Mouse (Mus musculus): Measurements from ENCODE around the gene Tbcc. TPM values are rescaled to one million over a fixed set of nuclear protein-coding genes. Genes with fewer than 3 reads are reported as not detected.
"Not testable (repeated sequence)": the region's sequence is repeated elsewhere in the genome, so short reads cannot be mapped to it uniquely, and the experiment has no call there.

Tbcc gene
- total RNA-seq (2021): 10 to 100 TPM; 20.9 to 21.9 TPM
- long read RNA-seq, experiment 1, transcript Tbcc-201 (1 exons, 1,164 nt): major isoform, 115 of 115 reads
- long read RNA-seq, experiment 1, partial matches to known transcripts: 0 of 115 reads
- long read RNA-seq, experiment 1, other reads (novel, unspliced or antisense): 0 of 115 reads
- long read RNA-seq, experiment 2, transcript Tbcc-201 (1 exons, 1,164 nt): major isoform, 38 of 38 reads
- long read RNA-seq, experiment 2, partial matches to known transcripts: 0 of 38 reads
- long read RNA-seq, experiment 2, other reads (novel, unspliced or antisense): 0 of 38 reads

DNA sequence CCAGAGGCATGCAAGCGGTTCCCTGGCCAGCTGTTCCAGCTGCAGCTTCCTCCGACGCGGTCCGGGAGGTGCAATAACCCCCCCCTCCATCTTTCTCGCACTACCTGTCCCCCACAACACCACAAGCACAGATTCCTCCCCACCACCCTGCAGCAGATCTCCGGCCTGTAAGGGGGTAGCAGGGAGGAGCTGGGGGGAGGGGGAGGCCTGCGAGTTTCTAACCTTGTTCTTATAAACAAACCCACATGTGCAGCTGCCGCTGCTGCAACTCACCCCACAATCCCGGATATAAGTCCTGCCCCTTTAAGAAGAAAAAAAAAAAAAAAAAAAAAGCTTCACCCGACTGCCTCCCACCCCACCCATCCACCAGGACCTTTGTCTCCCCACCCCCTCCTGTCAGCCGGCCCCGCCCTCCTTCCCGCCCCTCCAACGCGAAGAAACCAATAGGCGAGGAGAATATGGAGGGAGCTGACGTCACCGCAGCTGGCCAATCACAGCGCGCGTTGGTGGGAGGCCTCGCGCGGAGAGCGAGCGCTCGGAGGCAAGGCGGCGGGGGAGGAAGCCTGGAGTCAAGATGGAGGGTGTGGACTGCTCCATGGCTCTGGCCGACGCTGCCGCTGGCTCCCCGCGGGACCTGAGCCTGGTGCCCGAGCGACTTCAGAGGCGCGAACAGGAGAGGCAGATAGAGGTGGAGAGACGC, at the start of gene Tbcc:
TSS of gene Tbcc (plus strand) at position 569 of the 700 bp plus-strand sequence.
- peak; percentile 98 for DNase-seq

DNA sequence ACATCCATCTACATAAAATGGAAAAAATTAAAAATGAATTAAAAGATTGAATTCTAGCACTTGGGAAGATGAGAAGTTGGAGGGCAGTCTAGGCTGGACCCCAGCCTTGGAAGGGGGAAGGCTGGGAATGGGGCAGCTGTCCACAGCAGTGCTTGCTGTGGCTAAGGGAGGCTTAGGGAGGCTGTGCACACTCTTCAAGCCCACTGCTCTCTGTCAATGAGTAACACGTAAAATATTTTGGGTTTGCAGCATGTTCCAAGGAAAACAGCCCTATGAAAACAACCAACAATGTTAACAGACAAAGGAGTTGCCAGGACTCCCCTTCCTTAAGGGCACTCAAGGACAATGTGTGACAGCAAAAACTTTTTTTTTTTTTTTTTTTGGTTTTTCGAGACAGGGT, 47.5 kb upstream of the Tbcc start:
- DNase-seq: no peak

DNA sequence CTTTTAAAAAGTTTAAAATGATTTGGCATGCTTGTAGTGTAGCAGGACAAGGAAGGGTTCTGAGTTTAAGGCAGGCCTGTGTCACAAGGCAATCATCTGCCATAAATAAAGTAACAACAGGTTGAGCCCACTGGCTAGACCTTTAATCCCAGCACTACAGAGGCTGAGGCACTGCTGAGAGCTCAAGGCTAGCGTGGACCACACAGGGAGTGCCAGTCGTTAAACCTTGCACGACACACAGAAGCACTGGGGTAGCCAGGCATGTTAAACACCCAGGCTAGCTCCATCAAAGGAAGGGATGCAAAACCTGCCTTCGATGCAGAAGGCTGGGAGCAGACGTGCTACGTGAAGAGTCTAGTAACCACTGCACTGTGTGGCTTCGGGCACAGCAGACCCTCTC, 46.8 kb upstream of the Tbcc start:
- DNase-seq: no peak

GRCm38 (mm10) chr17:46844811-46845210, 45.7 kb upstream of the Tbcc start:
- DNase-seq: no peak

- no peak for DNase-seq
Measured at GRCm38 (mm10) chr17:46845262-46845661, 45.2 kb upstream of the Tbcc start.

DNA sequence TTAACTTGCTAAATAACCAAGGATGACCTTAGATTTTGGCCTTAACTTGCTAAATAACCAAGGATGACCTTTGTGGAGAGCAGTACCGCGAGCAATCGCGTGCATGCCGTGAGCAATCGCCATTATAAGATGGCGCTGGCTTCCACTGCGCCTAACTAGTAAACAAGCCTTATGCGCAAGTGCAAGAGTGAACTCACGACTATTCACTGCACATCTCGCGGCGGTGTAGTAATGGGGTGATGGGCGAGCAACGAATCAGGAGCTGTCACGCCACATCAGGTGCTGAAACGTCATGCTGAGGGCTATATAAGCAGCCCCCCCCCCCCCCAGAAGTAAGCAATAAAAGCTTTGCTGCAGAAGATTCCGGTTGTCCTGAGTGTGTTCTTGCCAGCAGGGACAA, 43.9 kb upstream of the Tbcc start:
- DNase-seq: not testable (repeated sequence)

GRCm38 (mm10) chr17:46847206-46847605, 43.3 kb upstream of the Tbcc start:
- no peak for DNase-seq

DNA sequence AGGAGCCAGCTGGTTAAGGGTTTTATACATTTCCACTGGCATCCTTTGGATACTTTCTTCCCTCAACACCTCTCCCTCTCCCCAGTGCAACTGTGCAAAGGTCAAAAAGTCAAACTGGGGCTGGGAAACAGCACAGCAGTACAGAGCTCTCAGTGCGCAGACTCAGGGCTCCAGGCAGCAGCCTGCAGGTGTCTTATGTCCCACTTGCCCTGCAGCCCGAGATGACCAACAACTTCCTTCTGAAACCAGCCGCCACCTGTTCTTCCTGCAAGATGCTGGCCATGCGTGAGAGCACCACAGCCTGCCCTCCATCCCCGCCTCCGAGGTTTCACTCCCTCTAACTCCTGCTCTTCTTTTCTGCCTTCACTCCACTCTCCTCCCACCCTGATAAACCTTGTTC, 37.8 kb upstream of the Tbcc start:
- DNase-seq: no peak

DNA sequence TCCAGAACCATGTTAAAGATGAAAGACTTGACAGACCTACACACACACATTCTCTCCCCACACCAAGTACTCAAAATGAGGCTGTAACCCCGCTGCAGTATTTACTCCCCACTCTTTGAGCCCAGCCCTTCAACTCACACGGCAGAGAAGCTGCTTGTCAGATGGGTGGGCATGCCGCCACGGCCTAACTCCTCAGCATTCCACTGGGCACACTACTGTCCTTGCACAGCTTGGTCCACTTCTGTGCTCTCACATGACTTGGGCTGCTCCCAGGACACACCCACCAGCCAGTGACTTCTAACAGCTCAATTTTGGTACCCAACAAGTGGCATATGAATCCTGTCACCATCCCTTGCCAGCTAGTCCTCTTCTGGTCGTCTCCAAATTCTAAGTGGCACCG, 37.2 kb upstream of the Tbcc start:
- DNase-seq: peak; percentile 68 to 77

GRCm38 (mm10) chr17:46854096-46854495, 36.4 kb upstream of the Tbcc start:
- DNase-seq: no peak

GRCm38 (mm10) chr17:46854640-46855110, 35.8 kb upstream of the Tbcc start:
- peak; percentile 40 to 59 for DNase-seq

DNA sequence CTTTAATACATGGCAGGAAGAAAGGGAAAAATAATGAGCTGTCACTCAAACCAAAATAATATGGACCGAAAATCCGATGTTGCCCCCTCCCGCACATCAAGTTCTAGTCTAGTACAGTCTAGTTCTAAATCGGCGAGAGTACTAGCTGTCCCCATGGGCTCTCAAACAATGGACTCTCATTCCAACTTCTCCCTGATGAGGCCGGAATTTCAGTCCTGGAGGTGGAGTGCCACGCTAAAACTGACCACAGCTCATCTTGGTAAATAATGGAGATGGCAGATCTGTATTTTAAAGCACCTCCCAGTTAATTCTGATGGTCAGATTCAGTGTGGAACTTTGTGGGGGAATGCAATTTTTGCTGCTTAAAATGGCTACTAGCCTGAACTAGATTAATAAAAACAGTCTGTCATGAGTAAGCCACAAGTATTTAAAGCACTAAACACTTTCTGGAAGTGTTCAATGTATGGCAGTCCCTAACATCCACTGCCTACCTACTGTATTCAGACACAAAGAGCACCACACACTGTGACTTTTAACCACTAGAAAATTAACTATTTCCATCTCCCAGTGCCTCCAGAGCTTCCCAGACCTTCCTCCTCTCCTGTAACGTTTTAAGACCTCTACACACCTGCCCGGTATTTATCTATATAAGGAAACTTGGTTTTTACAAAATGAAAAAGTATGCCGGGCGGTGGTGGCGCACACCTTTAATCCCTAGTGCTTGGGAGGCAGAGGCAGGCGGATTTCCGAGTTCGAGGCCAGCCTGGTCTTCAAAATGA, 35.0 kb upstream of the Tbcc start:
- no peak for DNase-seq

- DNase-seq: no peak
Measured at GRCm38 (mm10) chr17:46856107-46856388, 34.4 kb upstream of the Tbcc start.

GRCm38 (mm10) chr17:46856471-46857360, 33.8 kb upstream of the Tbcc start:
- DNase-seq: peak; percentile 82 to 91

DNA sequence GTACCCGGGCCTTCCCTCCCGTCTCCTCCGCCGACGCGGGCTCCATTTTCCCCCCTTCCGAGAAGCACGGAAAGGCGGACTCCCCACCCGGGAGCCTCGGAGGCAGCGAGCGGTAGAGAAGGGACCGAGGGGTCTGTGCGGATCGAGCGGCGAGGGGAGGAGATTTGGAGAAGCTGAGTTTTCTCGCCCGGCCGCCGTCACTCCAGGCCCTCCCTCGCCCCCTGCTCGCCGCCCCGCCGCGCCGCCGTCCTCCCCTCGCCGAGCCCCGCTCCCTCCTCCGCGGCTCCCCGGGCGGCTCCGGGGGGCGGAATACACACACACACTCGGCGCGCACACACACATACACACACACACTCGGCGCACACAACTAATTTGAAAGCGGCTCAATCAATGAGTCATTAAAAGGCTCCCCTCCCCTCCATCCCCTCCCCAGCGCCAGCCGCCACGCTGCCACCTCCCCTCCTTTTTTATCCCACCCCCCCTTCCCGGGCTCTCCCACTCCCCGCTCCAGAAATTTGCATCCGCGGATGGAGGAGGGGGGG, 33.1 kb upstream of the Tbcc start:
- peak; percentile 81 to 88 for DNase-seq

GRCm38 (mm10) chr17:46857903-46858748, 32.4 kb upstream of the Tbcc start, which contains the start of gene Bicral:
Gene Bicral, minus strand, starts transcription at chr17:46858482.
- peak; percentile 76 to 85 for DNase-seq

DNA sequence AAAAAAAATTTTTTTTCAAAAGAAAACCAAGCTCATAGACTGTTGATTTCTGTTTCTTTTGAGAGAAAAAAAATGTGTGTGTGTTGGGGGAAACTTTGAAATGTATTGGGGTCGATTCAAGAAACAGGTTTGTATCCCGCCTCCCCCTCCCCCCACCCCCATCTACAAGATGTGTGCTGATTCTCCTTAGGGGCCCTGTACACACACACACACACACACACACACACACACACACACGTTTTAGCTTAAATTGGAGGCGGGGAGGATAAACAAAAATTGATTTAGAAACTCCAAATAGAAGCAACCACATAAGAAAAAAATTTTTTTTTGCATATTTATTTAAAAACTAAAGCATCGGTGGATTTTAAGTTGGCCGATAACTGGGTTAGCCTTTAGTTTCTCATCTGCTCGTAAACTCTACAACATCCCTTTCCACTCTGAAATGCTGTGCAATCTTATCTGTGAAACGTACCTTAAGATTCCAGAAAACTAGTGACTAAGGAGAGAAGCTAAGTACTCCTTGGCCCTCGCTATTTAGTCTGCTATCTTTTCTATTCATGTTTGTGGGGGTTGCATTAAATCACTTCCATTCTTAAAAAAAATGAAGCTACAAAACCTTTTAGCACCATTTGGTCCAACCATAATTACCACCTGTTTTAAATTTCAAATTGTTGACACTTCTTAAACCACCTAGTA, 31.6 kb upstream of the Tbcc start:
- DNase-seq: no peak

GRCm38 (mm10) chr17:46860120-46860519, 30.4 kb upstream of the Tbcc start:
- DNase-seq: no peak

GRCm38 (mm10) chr17:46864566-46865195, 25.8 kb upstream of the Tbcc start:
- no peak for DNase-seq

GRCm38 (mm10) chr17:46866836-46867235, 23.6 kb upstream of the Tbcc start:
- peak; percentile 76 to 84 for DNase-seq

Data from adrenal gland, postnatal 36 days (tissue).